Comparison of ENCODE assay signal across 8 mouse cellular contexts in genomic region chr9:116059156-116059555, GRCm38 (mm10).
DNase-seq lines count a peak whose midpoint lies in the region; ATAC-seq lines count a peak whose summit lies in the region.

No protein-coding gene starts in this region.

- H3K36me3 ChIP-seq in forebrain, embryonic 11.5 days (ENCODE audit: control insufficient read depth, insufficient read depth, low read length), result no peaks in the 10 kb centered on the region
- H3K36me3 ChIP-seq in forebrain, embryonic 10.5 days (replicated peaks), result no peaks in the 10 kb centered on the region
- no peaks in the 10 kb centered on the region for H3K36me3 ChIP-seq in hindbrain, embryonic 14.5 days (replicated peaks; ENCODE audit: control insufficient read depth, insufficient read depth)

- no peaks in the 10 kb centered on the region for H3K27me3 ChIP-seq in forebrain, embryonic 11.5 days (ENCODE audit: control insufficient read depth, insufficient read depth, low read length)
- H3K27me3 ChIP-seq in forebrain, embryonic 10.5 days (ENCODE audit: poor library complexity, severe bottlenecking), result no peaks in the 10 kb centered on the region
- H3K27me3 ChIP-seq in hindbrain, embryonic 14.5 days (ENCODE audit: control insufficient read depth, insufficient read depth, low read length), result no peaks in the 10 kb centered on the region

- H3K9ac ChIP-seq in forebrain, embryonic 11.5 days (ENCODE audit: low read length), result no peak overlapping the region
- no peak overlapping the region for H3K9ac ChIP-seq in hindbrain, embryonic 14.5 days

- DNase-seq in forebrain, embryonic 11.5 days (ENCODE audit: low spot score), result no peak
- DNase-seq in forebrain, embryonic 10.5 days (ENCODE audit: extremely low spot score, low spot score), result no peak
- DNase-seq in right cerebral cortex, postnatal 14 days, result peak; percentile 31
- DNase-seq in right cerebral cortex, adult 2 months (ENCODE audit: low spot score in 2 of 2), result no peak
- peak; percentile 32 for DNase-seq in lung, postnatal 36 days
- DNase-seq in thymus, postnatal 4 days, result peak; percentile 64
- DNase-seq in hindbrain, embryonic 14.5 days (ENCODE audit: low spot score), result no peak
- DNase-seq in urinary bladder, postnatal 4 days (ENCODE audit: low spot score in 2 of 2), result no peak

- H3K27ac ChIP-seq in forebrain, embryonic 11.5 days (ENCODE audit: low read depth, low read length), result no peak overlapping the region
- no peak overlapping the region for H3K27ac ChIP-seq in forebrain, embryonic 10.5 days
- H3K27ac ChIP-seq in hindbrain, embryonic 14.5 days, result no peak overlapping the region

- H3K9me3 ChIP-seq in forebrain, embryonic 11.5 days (ENCODE audit: control insufficient read depth, low read length), result no peaks in the 10 kb centered on the region
- no peaks in the 10 kb centered on the region for H3K9me3 ChIP-seq in forebrain, embryonic 10.5 days
- no peaks in the 10 kb centered on the region for H3K9me3 ChIP-seq in hindbrain, embryonic 14.5 days (ENCODE audit: control insufficient read depth, low read length)

- H3K4me2 ChIP-seq in forebrain, embryonic 11.5 days (ENCODE audit: low read depth, low read length, severe bottlenecking), result no peak overlapping the region
- no peak overlapping the region for H3K4me2 ChIP-seq in hindbrain, embryonic 14.5 days (replicated peaks)

- 77% methylated on average over 4 of the region's 4 CpGs for WGBS in forebrain, embryonic 11.5 days
- WGBS in forebrain, embryonic 10.5 days, result 75% methylated on average over 4 of the region's 4 CpGs
- WGBS in hindbrain, embryonic 14.5 days, result 74% methylated on average over 4 of the region's 4 CpGs

- H3K4me1 ChIP-seq in forebrain, embryonic 11.5 days (replicated peaks; ENCODE audit: control insufficient read depth, insufficient read depth, low read length), result no peaks in the 10 kb centered on the region
- no peaks in the 10 kb centered on the region; the same call in 1 of the 2 replicates for H3K4me1 ChIP-seq in forebrain, embryonic 10.5 days
- no peaks in the 10 kb centered on the region for H3K4me1 ChIP-seq in hindbrain, embryonic 14.5 days (replicated peaks; ENCODE audit: control insufficient read depth, insufficient read depth, low read length)

- H3K4me3 ChIP-seq in forebrain, embryonic 11.5 days (ENCODE audit: low read depth, low read length), result no peak overlapping the region
- no peak overlapping the region for H3K4me3 ChIP-seq in forebrain, embryonic 10.5 days
- H3K4me3 ChIP-seq in hindbrain, embryonic 14.5 days (replicated peaks; ENCODE audit: low read length), result no peak overlapping the region

- ATAC-seq in forebrain, embryonic 11.5 days (replicated peaks; ENCODE audit: low FRiP score), result peak; percentile 30; the same call in 1 of the 2 replicates
- ATAC-seq in hindbrain, embryonic 14.5 days (ENCODE audit: low FRiP score), result no peak

Comparison
In these comparisons a context has a peak if more than half of its experiments do, and no peak if none do; other contexts are left out.
1. DNase-seq: peak in right cerebral cortex, postnatal 14 days (single experiment), lung, postnatal 36 days (single experiment) and thymus, postnatal 4 days (single experiment); none in forebrain, embryonic 11.5 days (single experiment), forebrain, embryonic 10.5 days (single experiment), right cerebral cortex, adult 2 months (0 of 2), hindbrain, embryonic 14.5 days (single experiment) and urinary bladder, postnatal 4 days (0 of 2).